Comparison of ENCODE assay signal across 28 mouse cellular contexts in genomic region chr6:128857976-128858375, GRCm38 (mm10). TPM values are rescaled to one million over a fixed set of nuclear protein-coding genes. Genes with fewer than 3 reads are reported as not detected.
"Had no signal": no experiment of that assay in that cellular context is flagged by ENCODE, and none has a peak within 500 bp of the region (broad histone marks: within the 10 kb centered on the region; RNA-seq: fewer than 3 reads in every experiment).

No protein-coding gene starts in this region.

- H3K4me3 ChIP-seq: heart, embryonic 10.5 days; heart, embryonic 12.5 days; hindbrain, embryonic 13.5 days; hindbrain, embryonic 15.5 days; kidney, embryonic 15.5 days; limb, embryonic 12.5 days had no signal

- H3K4me1 ChIP-seq: heart, embryonic 12.5 days; hindbrain, embryonic 13.5 days; limb, embryonic 12.5 days had no signal

- ATAC-seq: forebrain, postnatal 0 days; hindbrain, postnatal 0 days; intestine, embryonic 16.5 days had no signal

- H3K36me3 ChIP-seq: heart, embryonic 10.5 days; heart, embryonic 12.5 days; hindbrain, embryonic 13.5 days; hindbrain, embryonic 15.5 days; kidney, embryonic 15.5 days; limb, embryonic 12.5 days had no signal

- H3K27me3 ChIP-seq: heart, embryonic 12.5 days; hindbrain, embryonic 13.5 days; hindbrain, embryonic 15.5 days; kidney, embryonic 15.5 days; limb, embryonic 12.5 days had no signal

- H3K9ac ChIP-seq: forebrain, postnatal 0 days; heart, embryonic 12.5 days; hindbrain, embryonic 13.5 days; hindbrain, embryonic 15.5 days; kidney, embryonic 15.5 days; limb, embryonic 12.5 days had no signal

- H3K27ac ChIP-seq: heart, embryonic 10.5 days; hindbrain, embryonic 13.5 days; hindbrain, embryonic 15.5 days; hindbrain, postnatal 0 days; kidney, embryonic 15.5 days; kidney, postnatal 0 days; limb, embryonic 12.5 days had no signal

- H3K9me3 ChIP-seq: heart, embryonic 10.5 days; heart, embryonic 12.5 days; hindbrain, embryonic 13.5 days; hindbrain, embryonic 15.5 days; kidney, embryonic 15.5 days; limb, embryonic 12.5 days had no signal

- H3K4me2 ChIP-seq: heart, embryonic 12.5 days; hindbrain, embryonic 13.5 days; hindbrain, embryonic 15.5 days; kidney, embryonic 15.5 days; limb, embryonic 12.5 days had no signal

- DNase-seq: forebrain, postnatal 0 days; gastrocnemius, postnatal 14 days; gastrocnemius, postnatal 36 days; heart, adult 18-20 months; heart, postnatal 10 days; heart, postnatal 36 days; kidney, adult 11 months; kidney, adult 2 months; kidney, adult 9 months; kidney, postnatal 14 days; kidney, postnatal 36 days; layer of hippocampus, adult 9-11 months; layer of hippocampus, postnatal 36 days; left cerebral cortex, postnatal 4 days; liver had no signal

RNA-seq across cellular contexts. Expression of gene Clec2i, which starts 29.4 kb away (rescaled TPM):
- polyA plus RNA-seq: heart, embryonic 10.5 days; heart, embryonic 12.5 days; hindbrain, embryonic 11.5 days; hindbrain, embryonic 13.5 days; hindbrain, embryonic 15.5 days; limb, embryonic 12.5 days had no signal

RNA-seq across cellular contexts. Expression of gene Klrb1b, which starts 31.8 kb away (rescaled TPM):
- polyA plus RNA-seq: forebrain, postnatal 0 days; heart, embryonic 10.5 days; heart, embryonic 12.5 days; heart, embryonic 14.5 days; hindbrain, embryonic 11.5 days; hindbrain, embryonic 13.5 days; hindbrain, embryonic 15.5 days; hindbrain, postnatal 0 days; kidney, postnatal 0 days; limb, embryonic 12.5 days had no signal

RNA-seq across cellular contexts. Expression of gene Gm44511, which starts 31.9 kb away (rescaled TPM):
- polyA plus RNA-seq: forebrain, postnatal 0 days; heart, embryonic 10.5 days; heart, embryonic 12.5 days; heart, embryonic 14.5 days; heart, embryonic 16.5 days; hindbrain, embryonic 11.5 days; hindbrain, embryonic 13.5 days; hindbrain, embryonic 15.5 days; hindbrain, postnatal 0 days; kidney, embryonic 15.5 days; kidney, postnatal 0 days; limb, embryonic 12.5 days; limb, embryonic 14.5 days had no signal
